Mouse (Mus musculus): Measurements from ENCODE around the gene Gosr2. TPM values are rescaled to one million over a fixed set of nuclear protein-coding genes. Genes with fewer than 3 reads are reported as not detected.

The Gosr2 gene
- polyA plus RNA-seq, 1 experiment from 2014 or later: 113 TPM

DNA sequence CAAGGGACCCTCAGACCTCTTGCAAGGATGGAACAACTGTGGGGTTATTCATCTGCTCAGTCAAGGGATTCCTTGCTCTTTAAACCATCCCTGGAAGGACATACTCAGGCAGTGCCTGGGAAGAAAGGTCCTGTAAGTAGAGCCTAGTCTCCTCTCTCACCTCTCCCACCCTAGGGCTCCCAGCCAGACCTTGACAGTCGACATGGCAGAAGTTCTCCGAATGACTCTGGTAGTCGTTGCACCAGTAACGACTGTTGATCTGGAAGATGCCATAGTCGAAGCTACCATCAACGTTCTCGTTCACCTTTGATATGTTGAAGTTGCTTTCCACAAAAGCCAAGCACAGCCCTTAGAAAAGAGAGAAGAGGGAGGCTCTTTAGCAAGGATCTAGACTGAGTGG lies 62.9 kb downstream of the Gosr2 start:
- no peak for TF ChIP-seq CTCF (IDR thresholded peaks at IDR 0.05; ENCODE audit: low read depth)
- Histone ChIP-seq H3K9ac (ENCODE audit: low read depth, low read length) (no peak overlapping the region), H3K4me2 (replicated peaks; ENCODE audit: low read depth) (no peak overlapping the region), H3K36me3 (ENCODE audit: control insufficient read depth, insufficient read depth) (no peaks in the 10 kb centered on the region), H3K9me3 (ENCODE audit: control insufficient read depth) (no peaks in the 10 kb centered on the region), H3K27ac (ENCODE audit: low read depth, low read length) (no peak overlapping the region), H3K27me3 (replicated peaks; ENCODE audit: control insufficient read depth, insufficient read depth, low read length) (peaks cover 4% of the 10 kb centered on the region; the same call in 1 of the 2 replicates), H3K4me1 (replicated peaks; ENCODE audit: control insufficient read depth, insufficient read depth, low read length) (no peaks in the 10 kb centered on the region), H3K4me3 (ENCODE audit: low read depth, low read length) (no peak overlapping the region)
- no peak for ATAC-seq
- 81% methylated on average over 7 of the region's 7 CpGs for WGBS

DNA sequence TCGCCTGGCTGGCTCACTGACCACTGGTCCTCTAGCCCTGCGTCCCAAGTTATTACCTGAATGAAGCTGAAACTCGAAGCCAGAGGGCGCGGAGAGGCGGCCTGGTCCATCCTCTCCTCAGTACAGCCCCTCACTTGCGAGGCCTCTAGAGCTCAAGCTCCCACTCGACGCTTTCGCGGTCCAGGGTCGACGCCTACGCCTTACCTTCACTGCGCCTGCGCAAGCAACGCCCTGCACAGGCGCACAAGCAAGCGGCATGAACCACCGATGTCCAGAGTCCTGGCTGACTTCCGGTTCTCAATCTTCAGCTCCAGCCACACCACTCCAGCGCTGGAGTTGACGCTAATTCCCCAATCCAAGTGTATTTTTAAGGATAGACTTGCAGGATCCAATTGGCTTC lies 70.2 kb downstream of the Gosr2 start:
- no peak overlapping the region for H3K9ac ChIP-seq (ENCODE audit: low read depth, low read length)
- H3K4me2 ChIP-seq (replicated peaks; ENCODE audit: low read depth): no peak overlapping the region
- no peaks in the 10 kb centered on the region for H3K27me3 ChIP-seq (replicated peaks; ENCODE audit: control insufficient read depth, insufficient read depth, low read length)
- WGBS: 77% methylated on average over 23 of the region's 23 CpGs
- no peaks in the 10 kb centered on the region for H3K36me3 ChIP-seq (ENCODE audit: control insufficient read depth, insufficient read depth)
- no peak for ATAC-seq
- H3K27ac ChIP-seq (ENCODE audit: low read depth, low read length): no peak overlapping the region
- H3K9me3 ChIP-seq (ENCODE audit: control insufficient read depth): no peaks in the 10 kb centered on the region
- no peak overlapping the region for H3K4me3 ChIP-seq (ENCODE audit: low read depth, low read length)
- no peak for TF ChIP-seq CTCF (IDR thresholded peaks at IDR 0.05; ENCODE audit: low read depth)
- no peaks in the 10 kb centered on the region for H3K4me1 ChIP-seq (replicated peaks; ENCODE audit: control insufficient read depth, insufficient read depth, low read length)

Other genes with a start within 250 kb of the Gosr2 start
- gene Lrrc37a, start 193.3 kb downstream of the Gosr2 start, polyA plus RNA-seq (2015; fragmentation: Nextera tagmentation; extraction: Ambion mirVana): not detected in 2 replicates
- gene Gm884, start 76.8 kb downstream of the Gosr2 start, polyA plus RNA-seq (2015; fragmentation: Nextera tagmentation; extraction: Ambion mirVana): not detected in 2 replicates
- not detected in 2 replicates for gene Lyzl6, start 59.0 kb downstream of the Gosr2 start, polyA plus RNA-seq (2015; fragmentation: Nextera tagmentation; extraction: Ambion mirVana)
- gene Rprml, start 48.3 kb downstream of the Gosr2 start, polyA plus RNA-seq (2015; fragmentation: Nextera tagmentation; extraction: Ambion mirVana): 2.3 and 3.7 TPM in 2 replicates
- 0.03 and 0.09 TPM in 2 replicates for gene Wnt9b, start 51.9 kb upstream of the Gosr2 start, polyA plus RNA-seq (2015; fragmentation: Nextera tagmentation; extraction: Ambion mirVana)
- 0.51 and 0.55 TPM in 2 replicates for gene Wnt3, start 76.3 kb upstream of the Gosr2 start, polyA plus RNA-seq (2015; fragmentation: Nextera tagmentation; extraction: Ambion mirVana)

Data from intestine, postnatal 0 days (tissue).